Mouse (Mus musculus) limb, embryonic 11.5 days (tissue): Measurements from ENCODE around the gene Rgl3. TPM values are rescaled to one million over a fixed set of nuclear protein-coding genes. Genes with fewer than 3 reads are reported as not detected.

Experiments used
- ATAC-seq: fragments of 200-750 bp; cut with Nextera tagmentation; 2 replicates; pipeline ENCODE4 v1.8.0; 2017; ENCODE audit warnings: low read depth; ENCODE audit not compliant: insufficient number of reproducible peaks, low FRiP score, low TSS enrichment
- DNase-seq: peaks from one replicate; pipeline ENCODE4 v3.0.0-alpha.2; 2015; ENCODE audit warnings: low spot score
- H3K27ac ChIP-seq: fragments of 300-500 bp; sonication (generic); replicated peaks from 2 replicates; pipeline ENCODE4 v1.5.1; 2014; ENCODE audit warnings: low read depth, mild to moderate bottlenecking, low read length
- H3K27me3 ChIP-seq: fragments of 300-500 bp; sonication (generic); 2 replicates; pipeline ENCODE4 v1.6.1; 2014; ENCODE audit warnings: mild to moderate bottlenecking, low read length, mixed read lengths; ENCODE audit not compliant: control insufficient read depth, insufficient read depth
- H3K36me3 ChIP-seq: fragments of 300-500 bp; sonication (generic); 2 replicates; pipeline ENCODE4 v1.6.1; 2014; ENCODE audit warnings: mild to moderate bottlenecking, low read length, moderate library complexity, mixed read lengths; ENCODE audit not compliant: control insufficient read depth, insufficient read depth
- H3K4me1 ChIP-seq: fragments of 300-500 bp; sonication (generic); 2 replicates; pipeline ENCODE4 v1.6.1; 2014; ENCODE audit warnings: low read length, mixed read lengths; ENCODE audit not compliant: control insufficient read depth, insufficient read depth
- H3K4me2 ChIP-seq: fragments of 300-500 bp; sonication (generic); 2 replicates; pipeline ENCODE4 v1.6.1; 2014; ENCODE audit warnings: low read depth, mild to moderate bottlenecking, moderate library complexity; ENCODE audit not compliant: severe bottlenecking
- H3K4me3 ChIP-seq: fragments of 300-500 bp; sonication (generic); 2 replicates; pipeline ENCODE4 v1.5.1; 2014; ENCODE audit warnings: low read depth, low read length
- H3K9ac ChIP-seq: fragments of 300-500 bp; sonication (generic); 2 replicates; pipeline ENCODE4 v1.6.1; 2014; ENCODE audit warnings: mild to moderate bottlenecking, low read length
- H3K9me3 ChIP-seq: fragments of 300-500 bp; sonication (generic); 2 replicates; pipeline ENCODE4 v1.6.1; 2016; ENCODE audit warnings: low read length; ENCODE audit not compliant: control insufficient read depth
- WGBS: fragments of 180-500 bp; shearing (Covaris S2); extraction: QIAGEN DNeasy Blood & Tissue Kit; methylation state at CpG from one replicate; pipeline ENCODE4 v1.1.7; 2014; 5-methylcytosine and 5-hydroxymethylcytosine counted together
- polyA plus RNA-seq: library from polyadenylated mRNA; unstranded; fragments of >200 nt; fragmentation: Nextera tagmentation; extraction: Ambion mirVana; gene quantifications from 2 replicates; pipeline ENCODE4 v1.2.1, GENCODE M21; 2014

Rgl3 gene
- polyA plus RNA-seq, 1 experiment from 2014 or later: 1.6 TPM

- DNase-seq (no peak), ATAC-seq (no peak)
- Histone ChIP-seq H3K9ac (no peak overlapping the region), H3K27me3 (peaks cover 53% of the 10 kb centered on the region), H3K4me2 (no peak overlapping the region), H3K36me3 (no peaks in the 10 kb centered on the region), H3K27ac (no peak overlapping the region), H3K4me3 (no peak overlapping the region), H3K9me3 (no peaks in the 10 kb centered on the region), H3K4me1 (peaks cover 18% of the 10 kb centered on the region; the same call in 1 of the 2 replicates)
- 78% methylated on average over 4 of the region's 4 CpGs for WGBS
Measured at GRCm38 (mm10) chr9:21992227-21992626, 3.0 kb upstream of the Rgl3 start.

GRCm38 (mm10) chr9:21988421-21989101 is 685 bp downstream of the Rgl3 start:
- DNase-seq (peak; percentile 40), ATAC-seq (no peak)
- WGBS: under 1% methylated on average over 32 of the region's 32 CpGs

GRCm38 (mm10) chr9:21987592-21988342 is 1.5 kb downstream of the Rgl3 start:
- no peak overlapping the region for H3K9ac ChIP-seq
- H3K4me1 ChIP-seq: peaks cover 18% of the 10 kb centered on the region; the same call in 1 of the 2 replicates
- no peaks in the 10 kb centered on the region for H3K9me3 ChIP-seq
- H3K4me3 ChIP-seq: peak overlapping the region; percentile 39
- H3K4me2 ChIP-seq: peak overlapping the region; percentile 79; the same call in 1 of the 2 replicates
- DNase-seq: no peak
- 6% methylated on average over 36 of the region's 36 CpGs for WGBS
- peaks cover 59% of the 10 kb centered on the region for H3K27me3 ChIP-seq
- ATAC-seq: no peak
- no peak overlapping the region for H3K27ac ChIP-seq
- no peaks in the 10 kb centered on the region for H3K36me3 ChIP-seq

More at GRCm38 (mm10) chr9:21988421-21989101, 685 bp downstream of the Rgl3 start:
- Histone ChIP-seq H3K4me1 (peaks cover 18% of the 10 kb centered on the region; the same call in 1 of the 2 replicates), H3K36me3 (no peaks in the 10 kb centered on the region), H3K9me3 (no peaks in the 10 kb centered on the region), H3K27me3 (peaks cover 59% of the 10 kb centered on the region), H3K9ac (peak overlapping the region; percentile 45), H3K27ac (no peak overlapping the region), H3K4me2 (peak overlapping the region; percentile 79), H3K4me3 (peak overlapping the region; percentile 39)

- Histone ChIP-seq H3K4me3 (no peak overlapping the region), H3K4me2 (no peak overlapping the region), H3K27ac (no peak overlapping the region), H3K4me1 (peaks cover 9% of the 10 kb centered on the region; the same call in 1 of the 2 replicates), H3K9ac (no peak overlapping the region), H3K27me3 (peaks cover 23% of the 10 kb centered on the region), H3K9me3 (no peaks in the 10 kb centered on the region), H3K36me3 (no peaks in the 10 kb centered on the region)
- ATAC-seq: no peak
- 28% methylated on average over 3 of the region's 3 CpGs for WGBS
- DNase-seq: no peak
Measured at GRCm38 (mm10) chr9:21983911-21984310, 5.3 kb downstream of the Rgl3 start.

- DNase-seq (no peak), ATAC-seq (0 out of 2 replicates have a peak, but pooled peaks have one; percentile 17)
- Histone ChIP-seq H3K36me3 (no peaks in the 10 kb centered on the region), H3K4me3 (no peak overlapping the region), H3K27me3 (no peaks in the 10 kb centered on the region), H3K27ac (no peak overlapping the region), H3K4me1 (no peaks in the 10 kb centered on the region), H3K4me2 (no peak overlapping the region), H3K9me3 (no peaks in the 10 kb centered on the region), H3K9ac (no peak overlapping the region)
- WGBS: 92% methylated on average over 4 of the region's 4 CpGs
Measured at GRCm38 (mm10) chr9:21978398-21979128, 10.7 kb downstream of the Rgl3 start.

- Histone ChIP-seq H3K4me2 (no peak overlapping the region), H3K4me3 (no peak overlapping the region), H3K27me3 (no peaks in the 10 kb centered on the region), H3K27ac (no peak overlapping the region), H3K36me3 (no peaks in the 10 kb centered on the region), H3K4me1 (no peaks in the 10 kb centered on the region), H3K9me3 (no peaks in the 10 kb centered on the region), H3K9ac (no peak overlapping the region)
- WGBS: 37% methylated on average over 2 of the region's 2 CpGs
- peak; percentile 43 for DNase-seq
- ATAC-seq: no peak
Measured at GRCm38 (mm10) chr9:21977972-21978371, 11.3 kb downstream of the Rgl3 start.

GRCm38 (mm10) chr9:21977331-21977730 is 11.9 kb downstream of the Rgl3 start:
- Histone ChIP-seq H3K4me3 (no peak overlapping the region), H3K36me3 (no peaks in the 10 kb centered on the region), H3K9me3 (no peaks in the 10 kb centered on the region), H3K4me2 (no peak overlapping the region), H3K4me1 (no peaks in the 10 kb centered on the region), H3K27ac (no peak overlapping the region), H3K9ac (no peak overlapping the region), H3K27me3 (no peaks in the 10 kb centered on the region)
- DNase-seq (no peak), ATAC-seq (no peak)
- 88% methylated on average over 5 of the region's 5 CpGs for WGBS

GRCm38 (mm10) chr9:21976626-21977175 is 12.5 kb downstream of the Rgl3 start:
- H3K36me3 ChIP-seq: no peaks in the 10 kb centered on the region
- no peak for ATAC-seq
- H3K27me3 ChIP-seq: no peaks in the 10 kb centered on the region
- DNase-seq: no peak
- no peak overlapping the region for H3K4me3 ChIP-seq
- H3K4me2 ChIP-seq: no peak overlapping the region
- no peak overlapping the region for H3K27ac ChIP-seq
- no peaks in the 10 kb centered on the region for H3K4me1 ChIP-seq
- WGBS: 91% methylated on average over 10 of the region's 10 CpGs
- no peaks in the 10 kb centered on the region for H3K9me3 ChIP-seq
- no peak overlapping the region for H3K9ac ChIP-seq
